Mouse (Mus musculus): ENCODE measurements around the gene Srp72. TPM values are rescaled to one million over a fixed set of nuclear protein-coding genes. Genes with fewer than 3 reads are reported as not detected.
A peak's percentile ranks its signal among the peaks of the same experiment; 100 is the strongest.

The Srp72 gene
- polyA plus RNA-seq, 1 experiment from 2014 or later, result 81.3 TPM

- H3K27ac ChIP-seq (replicated peaks), result peak overlapping the region; percentile 89
- peaks cover 64% of the 10 kb centered on the region for H3K36me3 ChIP-seq (replicated peaks)
- no peaks in the 10 kb centered on the region for H3K9me3 ChIP-seq
- peaks cover 16% of the 10 kb centered on the region for H3K4me1 ChIP-seq
- H3K4me3 ChIP-seq, result peak overlapping the region; percentile 77
- no peaks in the 10 kb centered on the region for H3K27me3 ChIP-seq (replicated peaks; ENCODE audit: low read depth, poor library complexity, severe bottlenecking)
- WGBS, result 3% methylated on average over 17 of the region's 17 CpGs
- DNase-seq (ENCODE audit: low spot score), result no peak
These were observed 303 bp upstream of the Srp72 start for GRCm38 (mm10) chr5:76974207-76974553.

- H3K9me3 ChIP-seq, result no peaks in the 10 kb centered on the region
- H3K4me1 ChIP-seq, result peaks cover 16% of the 10 kb centered on the region
- H3K36me3 ChIP-seq (replicated peaks), result peaks cover 64% of the 10 kb centered on the region
- 89% methylated on average over 8 of the region's 8 CpGs for WGBS
- DNase-seq (ENCODE audit: low spot score), result no peak
- H3K4me3 ChIP-seq, result peak overlapping the region; percentile 77
- no peak overlapping the region for H3K27ac ChIP-seq (replicated peaks)
- H3K27me3 ChIP-seq (replicated peaks; ENCODE audit: low read depth, poor library complexity, severe bottlenecking), result no peaks in the 10 kb centered on the region
These were observed 1.3 kb downstream of the Srp72 start for GRCm38 (mm10) chr5:76975736-76976135.

GRCm38 (mm10) chr5:76984015-76984414, 9.5 kb downstream of the Srp72 start:
- H3K27me3 ChIP-seq (replicated peaks; ENCODE audit: low read depth, poor library complexity, severe bottlenecking), result no peaks in the 10 kb centered on the region
- 93% methylated on average over 11 of the region's 11 CpGs for WGBS
- DNase-seq (ENCODE audit: low spot score), result no peak
- H3K4me3 ChIP-seq, result no peak overlapping the region
- no peak overlapping the region for H3K27ac ChIP-seq (replicated peaks)
- peaks cover 97% of the 10 kb centered on the region for H3K36me3 ChIP-seq (replicated peaks)
- H3K9me3 ChIP-seq, result no peaks in the 10 kb centered on the region
- no peaks in the 10 kb centered on the region for H3K4me1 ChIP-seq

- no peak overlapping the region for H3K27ac ChIP-seq (replicated peaks)
- H3K27me3 ChIP-seq (replicated peaks; ENCODE audit: low read depth, poor library complexity, severe bottlenecking), result no peaks in the 10 kb centered on the region
- H3K4me3 ChIP-seq, result no peak overlapping the region
- H3K9me3 ChIP-seq, result no peaks in the 10 kb centered on the region
- H3K36me3 ChIP-seq (replicated peaks), result peaks cover 98% of the 10 kb centered on the region
- H3K4me1 ChIP-seq, result no peaks in the 10 kb centered on the region
- WGBS, result 93% methylated on average over 3 of the region's 3 CpGs
- no peak for DNase-seq (ENCODE audit: low spot score)
These were observed 16.3 kb downstream of the Srp72 start for GRCm38 (mm10) chr5:76990789-76991188.

GRCm38 (mm10) chr5:76993174-76993814, 18.8 kb downstream of the Srp72 start:
- no peaks in the 10 kb centered on the region for H3K9me3 ChIP-seq
- peaks cover 99% of the 10 kb centered on the region for H3K36me3 ChIP-seq (replicated peaks)
- H3K27ac ChIP-seq (replicated peaks), result no peak overlapping the region
- no peak overlapping the region for H3K4me3 ChIP-seq
- 91% methylated on average over 5 of the region's 5 CpGs for WGBS
- no peaks in the 10 kb centered on the region for H3K27me3 ChIP-seq (replicated peaks; ENCODE audit: low read depth, poor library complexity, severe bottlenecking)
- H3K4me1 ChIP-seq, result no peaks in the 10 kb centered on the region
- DNase-seq (ENCODE audit: low spot score), result no peak

- 54% methylated on average over 5 of the region's 5 CpGs for WGBS
- peaks cover 83% of the 10 kb centered on the region for H3K36me3 ChIP-seq (replicated peaks)
- DNase-seq (ENCODE audit: low spot score), result no peak
- no peaks in the 10 kb centered on the region for H3K27me3 ChIP-seq (replicated peaks; ENCODE audit: low read depth, poor library complexity, severe bottlenecking)
- H3K4me1 ChIP-seq, result no peaks in the 10 kb centered on the region
- 0 out of 2 replicates have a peak, but pooled peaks cover 3% of the 10 kb centered on the region for H3K9me3 ChIP-seq
- no peak overlapping the region for H3K4me3 ChIP-seq
- H3K27ac ChIP-seq (replicated peaks), result no peak overlapping the region
These were observed 23.9 kb downstream of the Srp72 start for GRCm38 (mm10) chr5:76998416-76998815.

- Histone ChIP-seq H3K4me3 (no peak overlapping the region), H3K4me1 (no peaks in the 10 kb centered on the region), H3K9me3 (0 out of 2 replicates have a peak, but pooled peaks cover 3% of the 10 kb centered on the region), H3K27ac (replicated peaks) (no peak overlapping the region), H3K27me3 (replicated peaks; ENCODE audit: low read depth, poor library complexity, severe bottlenecking) (no peaks in the 10 kb centered on the region), H3K36me3 (replicated peaks) (peaks cover 55% of the 10 kb centered on the region)
- 91% methylated on average over 17 of the region's 17 CpGs for WGBS
- DNase-seq (ENCODE audit: low spot score), result no peak
These were observed 26.7 kb downstream of the Srp72 start for GRCm38 (mm10) chr5:77001192-77001591.

GRCm38 (mm10) chr5:77004051-77004821, 29.8 kb downstream of the Srp72 start, which contains the start of gene Arl9:
TSS of gene Arl9 (plus strand) at chr5:77004055.
- 96% methylated on average over 6 of the region's 6 CpGs for WGBS
- 0 out of 2 replicates have a peak, but pooled peaks cover 3% of the 10 kb centered on the region for H3K9me3 ChIP-seq
- H3K36me3 ChIP-seq (replicated peaks), result peaks cover 25% of the 10 kb centered on the region
- no peak for DNase-seq (ENCODE audit: low spot score)
- H3K4me1 ChIP-seq, result no peaks in the 10 kb centered on the region
- H3K27me3 ChIP-seq (replicated peaks; ENCODE audit: low read depth, poor library complexity, severe bottlenecking), result no peaks in the 10 kb centered on the region
- H3K27ac ChIP-seq (replicated peaks), result no peak within 1 kb of the TSS
- no peak within 1 kb of the TSS for H3K4me3 ChIP-seq

GRCm38 (mm10) chr5:77010352-77010751, 35.9 kb downstream of the Srp72 start:
- H3K4me3 ChIP-seq, result no peak overlapping the region
- no peak for DNase-seq (ENCODE audit: low spot score)
- H3K9me3 ChIP-seq, result no peaks in the 10 kb centered on the region
- no peak overlapping the region for H3K27ac ChIP-seq (replicated peaks)
- WGBS, result 91% methylated on average over 9 of the region's 9 CpGs
- no peaks in the 10 kb centered on the region for H3K4me1 ChIP-seq
- H3K27me3 ChIP-seq (replicated peaks; ENCODE audit: low read depth, poor library complexity, severe bottlenecking), result no peaks in the 10 kb centered on the region
- no peaks in the 10 kb centered on the region for H3K36me3 ChIP-seq (replicated peaks)

GRCm38 (mm10) chr5:77011082-77011481, 36.6 kb downstream of the Srp72 start:
- 72% methylated on average over 3 of the region's 3 CpGs for WGBS
- peaks cover 7% of the 10 kb centered on the region; the same call in 1 of the 2 replicates for H3K4me1 ChIP-seq
- H3K27ac ChIP-seq (replicated peaks), result no peak overlapping the region

GRCm38 (mm10) chr5:77013171-77013570, 38.7 kb downstream of the Srp72 start:
- no peak for DNase-seq (ENCODE audit: low spot score)
- peaks cover 20% of the 10 kb centered on the region for H3K27me3 ChIP-seq (replicated peaks; ENCODE audit: low read depth, poor library complexity, severe bottlenecking)
- no peaks in the 10 kb centered on the region for H3K36me3 ChIP-seq (replicated peaks)
- H3K27ac ChIP-seq (replicated peaks), result no peak overlapping the region
- WGBS, result 82% methylated on average over 3 of the region's 3 CpGs
- peaks cover 11% of the 10 kb centered on the region; the same call in 1 of the 2 replicates for H3K4me1 ChIP-seq
- no peaks in the 10 kb centered on the region for H3K9me3 ChIP-seq
- no peak overlapping the region for H3K4me3 ChIP-seq

More at GRCm38 (mm10) chr5:77011082-77011481, 36.6 kb downstream of the Srp72 start:
- H3K4me3 ChIP-seq, result no peak overlapping the region
- H3K36me3 ChIP-seq (replicated peaks), result no peaks in the 10 kb centered on the region
- peaks cover 2% of the 10 kb centered on the region for H3K27me3 ChIP-seq (replicated peaks; ENCODE audit: low read depth, poor library complexity, severe bottlenecking)
- DNase-seq (ENCODE audit: low spot score), result no peak
- H3K9me3 ChIP-seq, result no peaks in the 10 kb centered on the region

- WGBS, result 15% methylated on average over 57 of the region's 57 CpGs
- peaks cover 20% of the 10 kb centered on the region for H3K27me3 ChIP-seq (replicated peaks; ENCODE audit: low read depth, poor library complexity, severe bottlenecking)
- H3K4me3 ChIP-seq, result peak within 1 kb of the TSS; percentile 63
- no peaks in the 10 kb centered on the region for H3K36me3 ChIP-seq (replicated peaks)
- peaks cover 11% of the 10 kb centered on the region; the same call in 1 of the 2 replicates for H3K4me1 ChIP-seq
- no peak within 1 kb of the TSS for H3K27ac ChIP-seq (replicated peaks)
- no peaks in the 10 kb centered on the region for H3K9me3 ChIP-seq
- DNase-seq (ENCODE audit: low spot score), result peak; percentile 90
These were observed 41.3 kb downstream of the Srp72 start, which contains the start of gene Thegl for GRCm38 (mm10) chr5:77015544-77016482. TSS of gene Thegl (plus strand) at chr5:77016023.

Measured in embryonic facial prominence, embryonic 10.5 days (tissue).